Mouse (Mus musculus) midbrain, embryonic 15.5 days (tissue): ENCODE measurements around the gene Kmt2a. TPM values are rescaled to one million over a fixed set of nuclear protein-coding genes. Genes with fewer than 3 reads are reported as not detected.

Experiments used
- ATAC-seq: fragments of 200-750 bp; cut with Nextera tagmentation; replicated peaks from 2 replicates; pipeline ENCODE4 v1.8.0; 2017; ENCODE audit warnings: moderate TSS enrichment
- H3K27ac ChIP-seq: fragments of 300-500 bp; sonication (generic); 2 replicates; pipeline ENCODE4 v1.5.1; 2015; ENCODE audit warnings: mild to moderate bottlenecking, inconsistent platforms
- H3K27me3 ChIP-seq: fragments of 300-500 bp; sonication (generic); replicated peaks from 2 replicates; pipeline ENCODE4 v1.6.1; 2015; ENCODE audit warnings: inconsistent platforms
- H3K36me3 ChIP-seq: fragments of 300-500 bp; sonication (generic); replicated peaks from 2 replicates; pipeline ENCODE4 v1.6.1; 2015; ENCODE audit warnings: inconsistent platforms
- H3K4me1 ChIP-seq: fragments of 300-500 bp; sonication (generic); 2 replicates; pipeline ENCODE4 v1.6.1; 2015; ENCODE audit warnings: inconsistent platforms
- H3K4me2 ChIP-seq: fragments of 300-500 bp; sonication (generic); 2 replicates; pipeline ENCODE4 v1.6.1; 2015; ENCODE audit warnings: inconsistent platforms, mild to moderate bottlenecking, moderate library complexity
- H3K4me3 ChIP-seq: fragments of 300-500 bp; sonication (generic); 2 replicates; pipeline ENCODE4 v1.5.1; 2015; ENCODE audit warnings: mild to moderate bottlenecking, inconsistent platforms
- H3K9ac ChIP-seq: fragments of 300-500 bp; sonication (generic); 2 replicates; pipeline ENCODE4 v1.6.1; 2015; ENCODE audit warnings: mild to moderate bottlenecking, inconsistent platforms
- H3K9me3 ChIP-seq: fragments of 300-500 bp; sonication (generic); 2 replicates; pipeline ENCODE4 v1.6.1; 2016; ENCODE audit warnings: inconsistent platforms
- WGBS: fragments of 180-500 bp; shearing (Covaris S2); methylation state at CpG from one replicate; pipeline ENCODE4 v1.1.7; 2015; ENCODE audit warnings: mixed read lengths; 5-methylcytosine and 5-hydroxymethylcytosine counted together
- polyA plus RNA-seq: library from polyadenylated mRNA; unstranded; fragments of >200 nt; fragmentation: Nextera tagmentation; extraction: Ambion mirVana; gene quantifications from 2 replicates; pipeline ENCODE4 v1.2.1, GENCODE M21; 2015

Gene Kmt2a
- polyA plus RNA-seq, 1 experiment from 2014 or later = 23.5 TPM

DNA sequence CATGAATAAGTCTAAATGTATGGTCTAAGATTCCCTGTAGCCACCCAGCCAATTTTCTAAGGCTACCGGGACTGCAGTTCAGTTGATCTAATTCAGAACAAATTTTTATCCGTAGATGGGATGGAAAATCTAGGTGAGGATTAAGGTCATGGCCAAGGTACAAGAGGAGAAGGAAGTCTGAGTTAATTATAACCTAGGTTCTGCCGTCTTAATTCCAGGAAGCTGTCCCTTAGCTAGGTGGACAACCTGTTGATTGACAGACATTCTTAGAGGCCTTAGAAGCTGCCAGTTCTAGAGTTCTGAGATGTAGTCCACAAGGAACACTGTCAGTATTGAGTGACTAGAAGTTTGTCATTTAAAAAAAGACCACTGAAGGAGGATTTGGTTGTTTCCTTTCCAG lies 18.6 kb upstream of the Kmt2a start:
- 87% methylated on average over 3 of the region's 3 CpGs for WGBS

DNA sequence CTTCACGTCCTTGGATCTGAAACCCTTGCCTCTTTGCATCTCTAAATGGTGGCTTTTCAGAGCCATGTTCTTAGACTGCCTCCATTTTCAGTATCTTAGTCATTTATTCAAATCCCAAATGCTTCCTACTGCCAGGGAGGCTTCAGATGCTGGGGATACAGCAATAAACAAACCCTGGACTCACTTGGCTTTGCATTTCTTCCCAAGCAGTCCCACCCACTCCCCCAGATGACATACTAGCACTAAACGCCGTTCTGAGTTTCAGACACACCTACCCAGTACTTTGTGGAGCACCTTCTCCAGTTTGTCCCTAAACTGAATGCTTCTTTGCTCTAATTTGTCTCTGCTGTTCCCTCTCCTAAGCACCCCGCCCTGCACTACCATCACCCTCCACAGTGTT lies 15.9 kb upstream of the Kmt2a start:
- H3K27me3 ChIP-seq = no peaks in the 10 kb centered on the region
- no peaks in the 10 kb centered on the region for H3K9me3 ChIP-seq
- H3K9ac ChIP-seq = no peak overlapping the region
- no peak overlapping the region for H3K4me3 ChIP-seq
- WGBS = 60% methylated on average over 4 of the region's 4 CpGs
- ATAC-seq = no peak
- no peak overlapping the region for H3K4me2 ChIP-seq
- no peaks in the 10 kb centered on the region for H3K36me3 ChIP-seq
- H3K4me1 ChIP-seq = no peaks in the 10 kb centered on the region
- H3K27ac ChIP-seq = no peak overlapping the region

More for the DNA sequence above, 18.6 kb upstream of the Kmt2a start:
- no peaks in the 10 kb centered on the region for H3K27me3 ChIP-seq
- H3K4me3 ChIP-seq = no peak overlapping the region
- no peaks in the 10 kb centered on the region for H3K4me1 ChIP-seq
- H3K9me3 ChIP-seq = no peaks in the 10 kb centered on the region
- H3K9ac ChIP-seq = no peak overlapping the region
- no peak for ATAC-seq
- no peak overlapping the region for H3K27ac ChIP-seq
- H3K4me2 ChIP-seq = no peak overlapping the region
- H3K36me3 ChIP-seq = no peaks in the 10 kb centered on the region

DNA sequence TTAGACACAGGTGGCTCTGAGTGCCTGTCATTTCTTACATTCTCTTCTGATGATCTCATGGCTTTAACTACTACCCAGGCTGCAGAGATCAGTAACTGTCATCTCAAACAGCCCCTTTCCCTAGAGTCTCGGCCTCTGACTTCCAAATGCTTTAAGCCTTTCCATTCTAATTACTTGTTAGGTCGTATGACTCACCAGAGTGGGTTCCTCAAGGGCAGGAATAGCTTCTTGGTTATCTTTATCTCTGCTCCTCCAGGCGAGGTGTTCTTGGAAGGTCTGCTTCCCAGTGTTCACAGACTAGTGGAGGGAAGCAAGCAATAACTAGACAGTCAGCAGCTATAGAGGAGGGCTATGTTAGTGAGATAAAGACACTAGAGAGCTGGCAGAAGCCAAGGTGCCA lies 11.6 kb upstream of the Kmt2a start:
- no peak overlapping the region for H3K4me2 ChIP-seq
- no peak overlapping the region for H3K27ac ChIP-seq
- no peaks in the 10 kb centered on the region for H3K36me3 ChIP-seq
- H3K9me3 ChIP-seq = no peaks in the 10 kb centered on the region
- no peaks in the 10 kb centered on the region for H3K4me1 ChIP-seq
- 69% methylated on average over 3 of the region's 3 CpGs for WGBS
- H3K27me3 ChIP-seq = no peaks in the 10 kb centered on the region
- no peak overlapping the region for H3K9ac ChIP-seq
- H3K4me3 ChIP-seq = no peak overlapping the region
- ATAC-seq = no peak

DNA sequence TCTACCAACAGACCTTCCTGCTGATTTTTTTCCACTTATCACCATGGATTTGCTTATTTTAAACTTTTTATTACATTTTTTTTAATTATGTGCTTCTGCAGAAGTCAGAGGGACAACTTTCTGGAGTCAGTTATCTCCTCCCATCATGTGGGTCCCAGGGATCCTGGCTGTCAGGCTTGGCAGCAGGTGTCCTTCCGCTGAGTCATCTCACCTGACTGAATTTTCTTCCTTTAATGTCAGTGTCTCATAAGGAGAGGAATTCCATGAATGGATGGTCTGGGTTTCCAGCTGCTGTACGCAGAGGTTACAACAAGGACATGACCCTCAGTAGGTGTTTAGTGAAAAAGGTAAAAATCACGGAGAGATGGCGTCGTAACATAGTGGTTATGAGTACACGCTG lies 10.1 kb upstream of the Kmt2a start:
- no peak overlapping the region for H3K4me3 ChIP-seq
- no peak overlapping the region for H3K27ac ChIP-seq
- H3K9me3 ChIP-seq = no peaks in the 10 kb centered on the region
- H3K27me3 ChIP-seq = no peaks in the 10 kb centered on the region
- no peak overlapping the region for H3K4me2 ChIP-seq
- WGBS = 90% methylated on average over 6 of the region's 6 CpGs
- no peak for ATAC-seq
- no peaks in the 10 kb centered on the region for H3K4me1 ChIP-seq
- no peak overlapping the region for H3K9ac ChIP-seq
- no peaks in the 10 kb centered on the region for H3K36me3 ChIP-seq

DNA sequence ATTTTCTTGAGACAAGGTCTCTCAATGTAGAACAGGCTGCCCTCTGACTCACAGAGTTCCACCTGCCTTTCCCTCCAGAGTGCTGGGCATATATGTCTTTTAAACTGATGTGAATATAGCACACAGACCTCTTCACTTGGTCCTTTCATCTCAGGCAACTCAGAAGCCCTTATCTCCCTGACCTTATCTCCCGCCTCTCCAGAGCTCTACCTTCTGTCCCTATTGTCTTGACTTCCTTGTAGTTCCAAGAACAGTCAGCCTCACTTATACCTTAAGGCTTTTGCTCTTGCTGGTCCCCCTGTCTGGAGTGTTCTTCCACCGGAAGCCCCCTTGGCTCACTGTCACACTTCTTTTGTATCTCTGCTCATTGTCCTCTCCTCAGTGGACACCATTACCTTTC lies 9.0 kb upstream of the Kmt2a start:
- no peak for ATAC-seq
- WGBS = 65% methylated on average over 2 of the region's 2 CpGs
- Histone ChIP-seq H3K9ac (no peak overlapping the region), H3K27ac (no peak overlapping the region), H3K4me3 (no peak overlapping the region), H3K9me3 (no peaks in the 10 kb centered on the region), H3K4me2 (no peak overlapping the region), H3K36me3 (no peaks in the 10 kb centered on the region), H3K27me3 (no peaks in the 10 kb centered on the region), H3K4me1 (no peaks in the 10 kb centered on the region)

DNA sequence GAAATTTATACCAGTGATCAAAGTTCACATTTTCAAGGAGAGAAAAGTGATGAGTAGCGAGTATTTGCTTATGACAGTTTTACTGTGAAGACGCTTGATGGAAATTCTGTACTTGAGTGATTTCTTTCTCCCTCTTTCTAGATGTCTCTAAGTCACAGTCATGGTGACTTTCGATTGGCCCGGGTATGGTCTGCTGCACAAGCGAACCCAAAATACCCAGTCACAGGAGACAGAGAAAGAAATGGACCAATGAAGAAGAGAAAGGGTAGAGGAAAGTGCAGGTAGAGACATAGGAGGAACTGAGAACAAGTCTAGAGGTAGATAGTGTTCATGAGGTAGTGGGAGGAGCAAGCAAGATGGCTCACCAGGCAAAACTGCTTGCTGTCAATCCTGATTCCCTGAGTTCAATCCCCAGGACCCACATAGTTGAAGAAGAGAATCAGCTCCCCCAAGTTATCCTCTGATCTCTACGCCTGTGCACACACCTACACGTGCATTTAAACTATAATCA lies 7.1 kb upstream of the Kmt2a start:
- Histone ChIP-seq H3K4me2 (no peak overlapping the region), H3K4me1 (0 out of 2 replicates have a peak, but pooled peaks cover 3% of the 10 kb centered on the region), H3K27ac (no peak overlapping the region), H3K36me3 (no peaks in the 10 kb centered on the region), H3K9me3 (no peaks in the 10 kb centered on the region), H3K9ac (no peak overlapping the region), H3K4me3 (no peak overlapping the region), H3K27me3 (no peaks in the 10 kb centered on the region)
- WGBS = 87% methylated on average over 7 of the region's 7 CpGs
- no peak for ATAC-seq

DNA sequence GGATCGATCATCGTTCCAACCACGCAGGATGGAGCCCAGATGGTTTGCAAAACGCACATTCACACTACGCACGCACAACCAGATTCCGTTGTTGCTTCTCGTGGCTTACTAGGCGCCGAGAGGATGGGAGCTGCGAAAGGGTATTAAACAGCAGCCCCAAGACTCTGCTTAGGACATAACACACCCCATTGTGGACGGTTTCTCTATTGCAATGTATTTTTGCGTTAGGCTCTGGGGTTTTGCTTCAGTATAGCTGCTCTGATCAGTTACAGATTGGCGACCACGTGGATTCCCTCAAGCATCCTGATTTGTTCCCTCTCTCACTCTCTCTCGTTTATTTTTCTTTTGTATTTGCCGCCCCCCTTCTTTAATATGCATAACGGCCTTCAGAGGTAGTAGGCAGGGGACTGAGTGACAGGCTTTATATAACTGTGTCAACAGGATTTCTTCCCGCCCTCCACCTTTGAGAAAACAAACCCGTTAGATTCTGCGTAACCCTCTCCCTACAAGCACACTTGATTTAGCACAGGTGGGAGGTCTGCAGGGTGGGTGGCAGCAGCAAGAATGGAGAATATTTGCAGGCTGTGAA lies 2.0 kb upstream of the Kmt2a start:
- peak; percentile 9; the same call in 1 of the 2 replicates for ATAC-seq
- Histone ChIP-seq H3K4me1 (peaks cover 22% of the 10 kb centered on the region), H3K27ac (peak overlapping the region; percentile 98), H3K9ac (peak overlapping the region; percentile 97), H3K27me3 (no peaks in the 10 kb centered on the region), H3K4me2 (peak overlapping the region; percentile 98), H3K4me3 (peak overlapping the region; percentile 96), H3K36me3 (no peaks in the 10 kb centered on the region), H3K9me3 (no peaks in the 10 kb centered on the region)
- under 1% methylated on average over 21 of the region's 21 CpGs for WGBS

DNA sequence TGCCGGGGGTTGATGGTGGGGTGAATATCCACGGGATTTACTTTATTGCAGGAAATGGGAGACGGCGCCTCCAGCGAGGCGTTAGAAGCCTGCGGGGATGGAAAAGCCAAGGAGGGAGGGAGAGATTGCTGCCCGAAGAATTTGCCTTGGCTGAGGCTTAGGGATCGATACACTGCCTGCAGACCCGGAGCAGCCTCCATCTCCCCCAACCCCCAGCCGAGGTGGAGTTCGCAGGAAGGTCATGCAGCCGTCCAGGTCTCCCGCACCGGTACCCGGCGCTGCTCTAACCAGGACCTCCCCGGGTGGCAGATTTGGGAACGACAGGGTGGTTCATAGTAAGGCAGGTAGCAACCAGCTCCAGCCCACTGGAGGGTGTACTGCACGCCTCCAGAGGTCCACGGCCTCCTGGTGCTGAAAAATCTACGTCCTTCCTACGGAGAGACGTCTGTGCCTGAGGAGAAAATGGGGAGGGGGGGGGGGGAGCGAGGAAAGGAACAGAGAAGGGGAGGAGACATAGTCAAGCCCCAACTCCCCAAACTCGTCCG lies 1.4 kb upstream of the Kmt2a start:
- H3K9ac ChIP-seq = peak overlapping the region; percentile 97
- no peaks in the 10 kb centered on the region for H3K27me3 ChIP-seq
- under 1% methylated on average over 26 of the region's 27 CpGs for WGBS
- peak overlapping the region; percentile 96 for H3K4me3 ChIP-seq
- peak overlapping the region; percentile 98 for H3K4me2 ChIP-seq
- H3K36me3 ChIP-seq = no peaks in the 10 kb centered on the region
- peaks cover 28% of the 10 kb centered on the region for H3K4me1 ChIP-seq
- ATAC-seq = peak; percentile 68
- H3K9me3 ChIP-seq = no peaks in the 10 kb centered on the region
- H3K27ac ChIP-seq = peak overlapping the region; percentile 98

DNA sequence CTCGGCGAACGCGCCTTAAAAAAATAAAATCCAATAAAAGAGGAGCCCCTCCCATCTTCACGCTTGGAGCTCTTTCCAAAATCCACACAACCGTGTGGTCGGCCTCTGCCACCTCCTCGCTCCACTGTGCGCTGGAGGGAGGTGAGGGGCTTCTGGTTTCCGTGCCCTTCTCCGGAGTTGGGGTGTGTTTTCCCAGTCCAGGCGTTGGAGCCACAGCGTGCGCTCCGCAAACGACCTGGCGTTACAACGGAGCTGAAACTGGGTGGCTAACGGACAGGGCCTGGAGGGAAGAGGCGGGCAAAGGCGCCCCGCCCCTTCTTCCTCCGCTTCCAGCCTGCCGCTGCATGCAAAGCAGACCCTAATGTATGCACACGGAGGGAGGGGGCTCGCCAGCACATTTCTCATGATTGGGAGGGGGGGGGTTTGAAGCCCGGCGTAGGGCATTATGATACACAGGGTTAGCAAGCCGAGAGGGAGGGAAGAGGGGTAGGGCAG lies 892 bp upstream of the Kmt2a start:
- peak overlapping the region; percentile 97 for H3K9ac ChIP-seq
- peak overlapping the region; percentile 98 for H3K4me2 ChIP-seq
- no peaks in the 10 kb centered on the region for H3K9me3 ChIP-seq
- H3K27me3 ChIP-seq = no peaks in the 10 kb centered on the region
- WGBS = under 1% methylated on average over 28 of the region's 29 CpGs
- peak overlapping the region; percentile 96 for H3K4me3 ChIP-seq
- peaks cover 33% of the 10 kb centered on the region for H3K4me1 ChIP-seq
- peak overlapping the region; percentile 98 for H3K27ac ChIP-seq
- peak; percentile 86 for ATAC-seq
- no peaks in the 10 kb centered on the region for H3K36me3 ChIP-seq

DNA sequence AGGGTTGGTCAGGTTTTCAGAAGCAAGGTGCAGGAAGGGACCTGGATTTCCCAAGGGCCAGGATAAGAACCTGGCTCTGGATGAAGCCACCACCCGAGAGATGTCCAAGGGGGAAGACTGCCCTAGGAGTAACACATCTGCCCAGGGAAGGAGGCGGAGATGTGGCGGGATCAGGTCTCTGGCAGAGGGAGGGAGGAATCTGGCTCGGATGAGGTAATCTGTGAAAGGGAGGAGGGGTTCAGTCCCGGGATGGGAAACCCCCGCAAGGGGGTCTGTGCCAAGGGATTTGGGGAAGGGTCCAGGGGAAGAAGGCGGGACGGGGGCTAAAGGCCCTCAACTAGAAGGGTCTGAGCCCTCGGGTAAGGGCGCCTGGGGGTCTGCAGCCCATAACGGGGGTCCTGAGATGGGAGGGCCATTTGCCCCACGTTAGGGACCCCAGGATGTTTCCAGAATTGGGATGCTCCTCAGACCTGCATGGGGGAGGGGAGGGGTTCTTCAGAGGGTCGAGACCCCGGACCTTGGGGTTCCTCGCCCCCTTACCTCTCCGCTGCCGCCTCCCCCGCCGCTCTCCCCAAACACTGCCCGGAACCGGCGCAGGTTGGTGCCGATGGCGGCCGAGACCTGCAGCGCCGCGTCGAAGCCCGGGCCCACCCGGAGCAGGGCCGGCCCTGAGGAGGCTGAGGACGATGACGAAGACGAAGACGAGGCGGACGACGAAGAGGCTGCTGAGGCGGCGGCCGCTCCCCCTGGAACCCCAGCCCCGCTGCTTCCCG lies 601 bp downstream of the Kmt2a start:
- H3K4me2 ChIP-seq = peak overlapping the region; percentile 98
- H3K27ac ChIP-seq = peak overlapping the region; percentile 98
- no peaks in the 10 kb centered on the region for H3K9me3 ChIP-seq
- peak overlapping the region; percentile 96 for H3K4me3 ChIP-seq
- peaks cover 48% of the 10 kb centered on the region for H3K4me1 ChIP-seq
- H3K9ac ChIP-seq = peak overlapping the region; percentile 97
- WGBS = under 1% methylated on average over 31 of the region's 44 CpGs
- no peaks in the 10 kb centered on the region for H3K27me3 ChIP-seq
- no peaks in the 10 kb centered on the region for H3K36me3 ChIP-seq
- peak; percentile 35; the same call in 1 of the 2 replicates for ATAC-seq

DNA sequence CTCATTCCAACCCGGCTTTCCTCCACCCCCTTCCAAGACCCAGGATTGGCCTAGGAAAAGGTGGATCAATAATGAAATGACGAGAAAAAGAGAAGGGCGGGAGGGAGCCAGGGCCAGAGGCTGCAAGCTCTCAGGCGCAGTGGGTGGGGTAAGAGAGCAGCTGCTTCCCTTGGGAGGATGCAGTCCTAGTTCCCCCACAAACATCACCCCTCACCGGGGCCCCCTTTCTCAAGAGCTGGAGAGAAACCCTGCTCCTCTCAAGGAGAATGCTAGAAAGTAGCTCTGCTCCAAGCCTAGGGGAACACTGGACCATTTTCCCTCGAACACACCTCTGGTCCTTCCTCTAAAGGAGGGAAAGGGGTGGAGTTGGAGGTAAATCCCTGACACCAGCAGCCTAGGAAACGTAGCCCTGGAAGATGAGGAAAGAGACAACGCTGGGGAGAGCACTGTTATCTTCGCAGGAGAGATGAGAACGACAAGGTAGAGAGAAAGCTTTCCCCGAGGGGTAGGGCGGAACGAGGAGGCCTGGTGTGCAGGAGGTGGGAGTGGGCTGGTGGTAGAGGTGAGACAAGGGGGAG lies 1.3 kb downstream of the Kmt2a start:
- H3K27me3 ChIP-seq = no peaks in the 10 kb centered on the region
- peak overlapping the region; percentile 96 for H3K4me3 ChIP-seq
- H3K9me3 ChIP-seq = no peaks in the 10 kb centered on the region
- no peak for ATAC-seq
- H3K9ac ChIP-seq = peak overlapping the region; percentile 97
- under 1% methylated on average over 13 of the region's 13 CpGs for WGBS
- H3K36me3 ChIP-seq = no peaks in the 10 kb centered on the region
- H3K4me2 ChIP-seq = peak overlapping the region; percentile 98
- peaks cover 54% of the 10 kb centered on the region for H3K4me1 ChIP-seq
- peak overlapping the region; percentile 98 for H3K27ac ChIP-seq
